ENCODE assay signal across 8 mouse cellular contexts in the genomic region with DNA sequence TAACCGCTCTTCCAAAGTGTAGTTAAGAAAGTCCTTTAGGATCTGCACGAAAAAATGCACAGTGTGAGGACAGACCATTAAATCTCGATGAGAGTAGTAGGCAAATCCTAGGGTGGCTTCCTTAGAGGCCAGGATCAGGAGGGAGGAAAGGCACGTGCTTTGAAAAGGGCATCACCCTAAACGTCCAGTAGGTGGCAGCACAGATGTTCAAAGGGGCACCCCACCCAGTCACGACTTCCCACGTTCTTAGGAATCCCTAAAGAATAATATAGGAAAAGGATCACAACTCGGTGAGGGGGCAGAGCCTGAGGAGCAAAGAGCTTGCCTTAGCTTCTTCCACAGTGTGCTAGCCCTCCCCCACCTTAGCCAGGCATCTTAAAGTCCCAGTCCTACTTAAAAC. TPM values are rescaled to one million over a fixed set of nuclear protein-coding genes. Genes with fewer than 3 reads are reported as not detected.
DNase-seq lines count a peak whose midpoint lies in the region; ATAC-seq and TF ChIP-seq lines count a peak whose summit lies in the region.

No protein-coding gene starts in this region.

- peak; percentile 65 for DNase-seq in thymus, adult 2 months
- no peak for DNase-seq in thymus, adult 18-20 months
- peak; percentile 81 for DNase-seq in embryo, embryonic 9.5 days (ENCODE audit: extremely low spot score)
- peak; percentile 96 for DNase-seq in heart, adult 11 months
- peak; percentile 45 for DNase-seq in kidney, adult 11 months
- peak; percentile 80 for DNase-seq in limb, embryonic 11.5 days (ENCODE audit: low spot score)
- peak; percentile 35 for DNase-seq in spleen, adult 12 weeks (ENCODE audit: low spot score)

- 19% methylated on average over 8 of the region's 8 CpGs for WGBS in thymus, adult 2 months
- WGBS in limb, embryonic 11.5 days: 15% methylated on average over 8 of the region's 8 CpGs
- WGBS in midbrain, embryonic 13.5 days: 9% methylated on average over 8 of the region's 8 CpGs

- peaks cover 25% of the 10 kb centered on the region for H3K4me1 ChIP-seq in thymus, adult 2 months (replicated peaks; ENCODE audit: control insufficient read depth, insufficient read depth, low read length)
- H3K4me1 ChIP-seq in limb, embryonic 11.5 days (ENCODE audit: control insufficient read depth, insufficient read depth, low read length): no peaks in the 10 kb centered on the region
- H3K4me1 ChIP-seq in midbrain, embryonic 13.5 days (replicated peaks): peaks cover 15% of the 10 kb centered on the region

- no peak overlapping the region for H3K27ac ChIP-seq in thymus, adult 2 months (ENCODE audit: control insufficient read depth, insufficient read depth, low read length)
- H3K27ac ChIP-seq in limb, embryonic 11.5 days (replicated peaks; ENCODE audit: low read depth, low read length): no peak overlapping the region
- H3K27ac ChIP-seq in midbrain, embryonic 13.5 days: no peak overlapping the region

- peak; percentile 60; the same call in 1 of the 2 replicates for ATAC-seq in limb, embryonic 11.5 days (ENCODE audit: insufficient number of reproducible peaks, low FRiP score, low TSS enrichment, low read depth)
- peak; percentile 57 for ATAC-seq in midbrain, embryonic 13.5 days

- H3K4me3 ChIP-seq in thymus, adult 2 months (ENCODE audit: control insufficient read depth, insufficient read depth, low read length): no peak overlapping the region
- H3K4me3 ChIP-seq in limb, embryonic 11.5 days (ENCODE audit: low read depth, low read length): no peak overlapping the region; the same call in 1 of the 2 replicates
- H3K4me3 ChIP-seq in midbrain, embryonic 13.5 days (replicated peaks): peak overlapping the region; percentile 11; the same call in 1 of the 2 replicates

- no peaks in the 10 kb centered on the region for H3K27me3 ChIP-seq in thymus, adult 2 months (ENCODE audit: control insufficient read depth, insufficient read depth, low read length)
- H3K27me3 ChIP-seq in limb, embryonic 11.5 days (ENCODE audit: control insufficient read depth, insufficient read depth, low read length): peaks cover 21% of the 10 kb centered on the region; the same call in 1 of the 2 replicates
- H3K27me3 ChIP-seq in midbrain, embryonic 13.5 days: peaks cover 36% of the 10 kb centered on the region

- no peak overlapping the region for H3K9ac ChIP-seq in limb, embryonic 11.5 days (ENCODE audit: low read length)
- no peak overlapping the region for H3K9ac ChIP-seq in midbrain, embryonic 13.5 days (replicated peaks)

- TF ChIP-seq POLR2A in thymus, adult 2 months (IDR thresholded peaks at IDR 0.05; ENCODE audit: control insufficient read depth, extremely low read depth, insufficient read depth, low read length, poor library complexity): no peak

- no peaks in the 10 kb centered on the region for H3K9me3 ChIP-seq in limb, embryonic 11.5 days (ENCODE audit: control insufficient read depth, low read length)
- H3K9me3 ChIP-seq in midbrain, embryonic 13.5 days: no peaks in the 10 kb centered on the region

- no peaks in the 10 kb centered on the region for H3K36me3 ChIP-seq in thymus, adult 2 months (ENCODE audit: control insufficient read depth, insufficient read depth, low read length)
- no peaks in the 10 kb centered on the region for H3K36me3 ChIP-seq in limb, embryonic 11.5 days (ENCODE audit: control insufficient read depth, insufficient read depth, low read length)
- H3K36me3 ChIP-seq in midbrain, embryonic 13.5 days: peaks cover 5% of the 10 kb centered on the region; the same call in 1 of the 2 replicates

- no peak overlapping the region for H3K4me2 ChIP-seq in limb, embryonic 11.5 days (ENCODE audit: low read depth, severe bottlenecking)
- H3K4me2 ChIP-seq in midbrain, embryonic 13.5 days (replicated peaks): peak overlapping the region; percentile 19; the same call in 1 of the 2 replicates

- peak; percentile 64; the same call in 1 of the 2 replicates for TF ChIP-seq CTCF in thymus, adult 2 months (IDR thresholded peaks at IDR 0.05; ENCODE audit: borderline replicate concordance, control insufficient read depth, extremely low read depth, insufficient read depth, low read length, poor library complexity)

RNA-seq across cellular contexts. Expression of a gene that starts 32.7 kb away (rescaled TPM):
- polyA plus RNA-seq in thymus, adult 2 months (2012; rRNA removed): 0.08 TPM in 1 of 2 replicates, not detected in the other
- 0.07 and 0.09 TPM in 2 replicates for polyA plus RNA-seq in limb, embryonic 11.5 days (2014; fragmentation: Nextera tagmentation; extraction: Ambion mirVana)
- polyA plus RNA-seq in midbrain, embryonic 13.5 days (2015; fragmentation: Nextera tagmentation; extraction: Ambion mirVana): 0.09 and 0.28 TPM in 2 replicates

Comparison
In these comparisons a context has a peak if more than half of its experiments do, and no peak if none do; other contexts are left out.
1. DNase-seq: peak in thymus, adult 2 months (single experiment), embryo, embryonic 9.5 days (single experiment), heart, adult 11 months (single experiment), kidney, adult 11 months (single experiment), limb, embryonic 11.5 days (single experiment) and spleen, adult 12 weeks (single experiment); none in thymus, adult 18-20 months (0 of 2).